Mouse (Mus musculus) testis, adult 2 months (tissue): Measurements from ENCODE around the gene Ankrd24.

Experiments
- CTCF ChIP-seq: fragments of 200-500 bp; IDR thresholded peaks from 2 replicates; pipeline ENCODE4 v1.5.1; 2012; ENCODE audit warnings: low read depth, mild to moderate bottlenecking, inconsistent platforms, low read length, moderate library complexity; ENCODE audit not compliant: control insufficient read depth, insufficient read depth, insufficient replicate concordance
- POLR2A ChIP-seq: fragments of 200-500 bp; IDR thresholded peaks from 2 replicates; pipeline ENCODE4 v1.6.1; 2012; ENCODE audit warnings: low read depth, mild to moderate bottlenecking, inconsistent platforms, low read length, moderate library complexity; ENCODE audit not compliant: control insufficient read depth

GRCm38 (mm10) chr10:81645391-81645790 is 17.1 kb downstream of the Ankrd24 start:
- TF ChIP-seq POLR2A, result no peak
- TF ChIP-seq CTCF, result no peak
